Mouse (Mus musculus) erythroblast, embryonic 14.5 days (primary cell): ENCODE results near the gene Msrb2.

ENCODE experiments used
- GATA1 ChIP-seq: IDR thresholded peaks from 2 replicates; pipeline ENCODE4 v1.6.1; 2012; ENCODE audit warnings: low read length, inconsistent platforms, mixed read lengths
- TAL1 ChIP-seq: IDR thresholded peaks from 3 replicates; pipeline ENCODE4 v1.6.1; 2012; ENCODE audit warnings: low read length, inconsistent platforms, mixed read lengths

DNA sequence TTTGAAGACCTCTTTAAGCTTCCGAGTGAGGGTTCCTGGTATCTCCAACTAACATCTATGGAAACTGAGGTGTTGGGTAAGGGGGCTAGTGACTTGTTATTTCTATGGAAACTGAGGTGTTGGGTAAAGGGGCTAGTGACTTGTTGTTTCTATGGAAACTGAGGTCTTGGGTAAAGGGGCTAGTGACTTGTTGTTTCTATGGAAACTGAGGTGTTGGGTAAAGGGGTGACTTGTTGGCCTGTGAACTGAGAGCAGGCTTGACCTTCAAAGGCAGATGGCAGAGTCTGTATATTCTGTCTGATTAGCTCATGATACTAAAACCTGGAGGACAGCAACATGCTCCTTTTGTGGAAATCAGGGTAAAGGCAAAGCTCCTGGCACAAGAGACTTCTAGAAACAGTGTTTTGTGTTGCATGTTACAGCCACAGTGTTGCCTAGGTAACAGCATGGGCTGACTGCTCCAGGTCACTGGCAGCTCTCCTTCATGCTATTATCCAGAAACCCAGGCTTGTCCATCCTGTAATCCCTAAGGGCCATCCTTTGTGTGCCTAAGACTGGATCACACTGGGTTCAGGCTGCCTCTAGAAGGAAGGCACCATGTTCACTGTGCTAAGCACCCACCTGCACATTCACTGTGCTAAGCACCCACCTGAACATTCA, 48.6 kb downstream of the Msrb2 start:
- no peak for TF ChIP-seq GATA1
- no peak for TF ChIP-seq TAL1
